Mouse (Mus musculus) 3T3-L1 (cell line): ENCODE measurements around the gene Ostf1.
A peak's percentile ranks its signal among the peaks of the same experiment; 100 is the strongest.

ENCODE experiments used
- DNase-seq: peaks from one replicate; pipeline ENCODE4 v3.0.0-alpha.2; 2015; ENCODE audit warnings: low read depth, low spot score

Ostf1 gene

DNA sequence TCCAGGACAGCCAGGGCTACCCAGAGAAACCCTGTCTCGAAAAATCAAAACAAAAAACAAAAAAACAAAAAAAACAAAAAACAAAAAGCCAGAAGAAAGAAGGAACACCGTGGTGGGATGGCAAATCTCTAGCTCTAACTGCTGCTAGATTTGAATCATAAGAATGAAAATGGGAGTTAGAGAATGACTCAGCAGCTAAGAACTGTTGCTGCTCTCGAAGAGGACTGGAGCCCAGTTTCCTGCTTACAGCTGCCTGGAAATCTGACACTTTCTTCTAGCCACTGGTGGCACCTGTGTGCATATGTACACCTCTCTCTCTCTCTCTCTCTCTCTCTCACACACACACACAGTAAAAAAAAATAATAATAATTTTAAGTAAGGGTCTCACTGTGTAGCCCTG is 14.8 kb upstream of the Ostf1 start:
- DNase-seq: peak; percentile 66

DNA sequence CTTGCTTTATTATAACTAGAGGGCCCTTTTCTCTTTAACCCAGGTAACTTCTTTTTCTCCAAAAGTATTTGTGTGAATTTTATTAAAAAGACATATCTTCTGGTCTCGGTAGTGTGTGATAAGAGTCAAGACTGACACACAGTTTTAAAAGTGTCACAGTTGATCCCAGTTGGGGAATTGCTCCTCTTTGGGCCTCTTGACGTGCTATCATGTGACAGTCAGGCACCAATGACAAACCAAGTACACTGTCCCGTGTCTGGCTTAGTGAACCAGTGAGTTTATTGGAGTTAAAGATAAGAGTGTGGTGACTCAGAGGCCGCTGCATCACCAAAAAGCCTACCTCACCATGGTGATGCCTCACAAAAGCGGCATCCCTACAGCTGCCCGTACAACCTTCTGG is 12.5 kb upstream of the Ostf1 start:
- no peak for DNase-seq

DNA sequence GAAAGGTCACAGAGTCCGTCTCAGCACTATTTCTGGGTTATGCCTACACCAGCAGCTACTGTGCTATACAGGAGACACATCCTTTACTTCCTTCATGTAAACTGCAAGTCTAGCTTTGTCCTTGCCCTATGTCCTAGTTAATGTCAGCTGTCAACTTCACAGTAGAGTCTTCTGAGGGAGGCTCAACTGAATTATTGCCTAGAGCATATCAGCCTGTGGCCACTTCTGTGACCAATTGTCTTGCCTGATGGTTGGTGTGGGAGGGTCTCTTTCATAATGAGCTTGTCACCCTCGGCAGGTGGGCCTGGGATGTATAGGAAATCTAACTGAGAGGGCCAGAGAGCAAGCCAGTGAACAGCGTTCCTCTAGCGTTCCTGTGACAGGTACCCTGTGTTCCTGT is 11.8 kb upstream of the Ostf1 start:
- no peak for DNase-seq

DNA sequence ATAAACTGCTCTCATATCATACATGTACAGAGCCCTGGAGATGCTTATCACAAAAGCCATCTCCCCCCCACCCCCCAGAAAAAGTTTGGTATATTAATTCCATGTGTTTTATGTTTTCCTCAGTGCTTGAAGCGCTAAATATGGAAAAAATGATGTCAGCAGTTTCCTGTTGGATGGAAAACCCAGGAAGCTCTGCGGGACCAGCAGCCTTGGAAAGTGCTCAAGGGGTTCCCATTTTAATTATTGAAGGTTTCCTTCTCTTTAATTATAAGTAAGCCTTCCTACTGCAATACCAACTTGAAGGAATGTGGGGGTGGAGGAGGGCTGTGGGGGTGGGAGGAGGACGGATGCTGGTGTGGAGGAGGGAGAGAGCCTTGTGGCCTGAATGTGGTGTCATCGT is 9.4 kb upstream of the Ostf1 start:
- no peak for DNase-seq

DNA sequence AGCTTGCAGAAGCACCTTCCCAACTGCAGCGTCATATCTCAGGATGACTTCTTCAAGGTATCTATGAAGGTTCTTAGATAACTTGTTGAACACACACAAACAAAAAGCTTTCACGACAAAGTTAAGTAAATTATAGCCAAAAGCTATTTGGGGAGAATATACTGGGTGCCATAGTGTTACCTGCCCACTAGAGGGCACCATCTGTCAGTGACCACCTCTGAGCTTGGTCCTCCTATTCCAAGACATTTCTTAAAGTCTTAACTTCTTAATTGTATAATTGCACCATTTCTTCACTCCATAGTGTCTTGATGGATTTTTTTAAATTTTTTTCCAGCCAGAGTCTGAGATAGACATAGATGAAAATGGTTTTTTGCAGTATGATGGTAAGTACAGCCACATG is 7.9 kb upstream of the Ostf1 start:
- DNase-seq: no peak

DNA sequence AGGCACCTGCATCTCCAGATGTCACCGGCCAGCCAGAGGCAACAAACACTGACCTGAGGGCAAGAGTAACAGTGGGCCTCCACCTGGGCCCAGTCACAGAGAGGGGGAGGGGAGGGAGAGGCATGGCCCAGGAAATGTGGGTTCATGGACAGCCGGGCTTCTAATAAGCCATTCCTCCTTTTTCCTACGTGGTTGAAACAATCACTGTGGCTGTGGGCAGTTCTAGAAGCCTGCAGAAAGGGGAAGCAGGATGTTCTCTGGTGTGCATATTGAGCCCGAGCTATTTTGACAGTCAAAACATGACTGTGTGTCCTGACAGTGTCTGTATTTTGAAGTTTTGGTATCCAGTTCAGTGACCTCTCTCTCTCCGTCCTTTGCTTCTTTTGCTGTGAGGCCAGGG is 7.3 kb upstream of the Ostf1 start:
- DNase-seq: no peak

DNA sequence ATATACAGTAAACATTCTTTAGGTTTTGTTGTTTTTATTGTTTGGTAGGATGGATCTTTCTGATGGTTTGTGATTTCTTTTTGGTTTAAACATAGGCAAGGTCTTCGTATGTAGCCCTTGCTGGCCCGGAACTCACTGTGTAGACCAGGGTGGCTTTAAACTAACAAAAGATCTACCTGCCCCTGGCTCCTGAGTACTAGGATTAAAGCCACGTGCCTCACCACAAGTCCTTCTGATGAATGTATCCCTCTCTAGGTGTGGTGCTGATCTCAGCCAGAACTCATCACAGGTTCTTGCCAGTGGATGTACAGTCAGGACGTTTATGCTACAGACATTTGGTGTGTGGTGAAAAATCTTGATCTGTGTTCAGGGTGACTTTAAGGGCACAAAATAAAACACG is 6.3 kb upstream of the Ostf1 start:
- DNase-seq: no peak

DNA sequence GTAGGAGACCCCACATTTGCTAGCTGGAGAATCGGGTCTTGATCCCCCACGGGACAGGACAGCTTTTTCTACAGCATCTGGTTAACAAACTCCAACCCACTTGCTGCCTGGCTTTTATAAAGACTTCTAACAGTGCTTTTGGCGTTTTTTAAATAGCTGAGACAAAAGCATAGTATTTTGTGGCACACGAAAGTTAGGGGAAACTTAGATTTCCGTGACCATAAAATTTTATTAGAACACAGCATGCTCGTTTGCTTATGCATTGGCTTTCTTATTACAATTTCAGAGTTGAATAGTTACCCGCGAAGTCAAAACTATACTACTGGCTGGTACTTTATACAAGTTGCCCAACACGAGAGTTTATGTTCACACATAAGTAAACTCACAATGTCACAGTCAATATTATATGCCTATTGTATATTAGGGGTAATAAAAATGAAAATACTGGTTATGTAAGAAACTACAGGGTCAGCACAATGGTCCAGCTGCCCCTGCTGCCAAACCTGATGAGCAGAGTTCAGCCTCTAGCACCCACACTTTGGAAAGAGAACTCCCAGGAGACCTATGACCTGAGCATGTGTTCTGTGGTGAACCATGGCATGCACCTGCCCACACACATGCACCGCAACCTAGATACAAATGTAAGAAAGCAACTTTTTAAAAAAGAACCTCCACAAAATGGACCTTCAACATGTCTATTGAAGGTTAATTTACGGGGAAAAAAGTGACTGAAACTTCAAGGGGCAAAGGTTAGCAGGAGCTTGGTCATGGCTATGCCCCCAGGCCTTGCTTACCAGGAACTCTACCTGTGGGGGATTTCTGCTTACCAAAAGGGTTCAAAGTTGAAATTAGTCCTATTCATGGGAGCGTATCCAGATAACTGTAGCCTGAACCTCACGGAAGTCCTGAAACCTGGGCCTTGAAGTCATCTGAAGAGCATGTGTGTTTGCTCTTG is 885 bp upstream of the Ostf1 start:
- no peak for DNase-seq

DNA sequence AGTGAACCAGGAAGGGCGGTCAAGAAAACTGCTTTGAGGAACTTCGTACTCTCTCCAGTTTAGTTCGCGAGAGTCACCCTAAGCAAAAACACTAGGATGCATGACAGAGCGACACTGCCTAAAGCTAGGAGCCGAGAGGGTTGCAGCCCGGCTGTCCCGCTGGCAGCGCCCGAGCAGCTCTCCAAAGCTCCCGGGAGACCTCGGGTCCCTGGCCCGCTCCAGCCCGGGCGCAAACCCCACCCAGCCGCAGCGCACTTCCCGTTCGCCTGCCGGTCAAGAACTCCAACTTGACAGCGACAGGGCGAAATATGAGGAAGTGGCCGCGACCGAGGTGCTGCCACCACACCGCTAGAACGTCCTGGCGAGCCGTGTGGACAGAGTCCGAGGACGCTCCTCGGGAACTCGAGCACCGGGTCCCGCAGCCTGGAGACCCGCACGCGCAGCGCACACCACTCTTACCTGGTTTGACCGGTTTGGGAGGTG is 421 bp downstream of the Ostf1 start:
- DNase-seq: peak; percentile 62

DNA sequence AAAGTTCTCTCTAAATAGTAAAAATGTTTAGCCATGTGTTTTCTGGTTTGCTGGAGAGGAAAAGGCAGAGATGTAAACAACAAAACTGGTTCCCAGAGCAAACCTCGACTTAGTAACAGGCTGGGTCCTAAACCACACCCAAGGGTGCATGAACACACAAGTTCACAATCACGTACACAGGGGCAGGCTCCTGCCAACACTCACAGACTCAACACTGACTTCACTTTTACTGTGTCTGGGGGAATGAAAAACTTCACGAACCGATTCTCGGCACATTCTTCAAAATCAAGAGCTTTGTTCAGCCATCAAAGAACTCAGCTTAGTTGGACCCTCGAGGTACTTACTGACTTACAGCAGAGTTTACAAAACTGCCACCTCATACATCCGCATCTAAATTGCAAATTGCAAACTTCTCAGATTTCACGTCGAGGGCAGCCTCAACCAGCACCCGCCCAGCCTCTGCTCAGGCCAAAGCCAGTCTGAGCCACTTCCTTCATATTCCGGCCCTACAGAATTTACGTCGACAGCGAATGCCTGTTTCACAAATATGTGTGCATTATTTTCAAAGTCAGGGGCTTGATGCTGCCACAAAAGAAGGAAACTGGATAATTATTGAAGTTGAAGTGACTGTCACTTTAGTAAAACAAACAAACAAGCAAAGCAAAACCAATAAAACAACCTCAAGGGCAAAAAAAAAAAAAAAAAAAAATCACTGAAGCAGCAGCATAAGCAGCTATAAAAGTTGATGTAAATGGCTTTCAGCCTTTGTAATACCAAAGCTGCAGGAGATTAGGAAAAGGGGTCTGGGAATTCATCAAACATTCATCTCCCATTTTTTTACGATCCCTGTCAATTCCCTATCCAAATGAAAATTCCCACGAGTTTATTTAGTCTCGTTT is 1.2 kb downstream of the Ostf1 start:
- DNase-seq: peak; percentile 89

DNA sequence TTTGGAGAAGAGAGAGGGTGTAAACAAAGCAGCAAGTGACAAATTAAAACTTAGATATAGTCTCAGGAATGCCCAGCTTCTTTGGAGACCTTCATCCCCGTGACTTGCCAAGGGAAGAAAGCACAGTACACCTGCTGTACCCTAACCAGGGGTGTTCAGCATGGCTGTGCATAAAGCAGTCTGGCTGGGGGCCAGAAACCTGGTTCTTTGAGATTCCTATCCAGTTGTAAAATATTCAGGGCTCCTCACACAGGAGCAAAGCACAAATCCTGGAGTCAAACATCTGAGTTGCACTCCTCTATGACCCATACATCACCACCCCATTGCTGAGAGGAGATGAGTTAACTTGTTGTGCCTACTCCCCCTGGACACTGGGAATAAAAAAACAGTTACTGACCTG is 2.0 kb downstream of the Ostf1 start:
- peak; percentile 49 for DNase-seq

DNA sequence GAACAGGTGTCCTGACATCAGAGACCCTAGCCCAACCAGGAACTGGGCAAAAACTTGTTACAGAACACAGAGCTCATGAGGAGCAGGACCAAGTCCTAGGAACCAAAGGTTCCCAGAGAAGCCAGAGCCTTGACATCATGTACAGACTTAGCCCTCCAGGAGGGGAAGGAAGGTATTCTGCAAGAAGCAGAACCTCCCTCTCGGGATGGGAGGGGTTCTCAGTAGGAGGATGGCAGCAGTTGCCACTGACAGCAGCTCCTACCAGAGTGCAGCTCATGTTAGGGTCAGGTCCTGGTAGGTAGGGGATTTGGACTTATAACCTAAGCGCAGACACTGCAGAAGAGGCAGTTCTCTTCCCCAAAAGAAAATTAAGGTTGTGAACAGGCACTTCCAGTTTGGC is 7.7 kb downstream of the Ostf1 start:
- no peak for DNase-seq

DNA sequence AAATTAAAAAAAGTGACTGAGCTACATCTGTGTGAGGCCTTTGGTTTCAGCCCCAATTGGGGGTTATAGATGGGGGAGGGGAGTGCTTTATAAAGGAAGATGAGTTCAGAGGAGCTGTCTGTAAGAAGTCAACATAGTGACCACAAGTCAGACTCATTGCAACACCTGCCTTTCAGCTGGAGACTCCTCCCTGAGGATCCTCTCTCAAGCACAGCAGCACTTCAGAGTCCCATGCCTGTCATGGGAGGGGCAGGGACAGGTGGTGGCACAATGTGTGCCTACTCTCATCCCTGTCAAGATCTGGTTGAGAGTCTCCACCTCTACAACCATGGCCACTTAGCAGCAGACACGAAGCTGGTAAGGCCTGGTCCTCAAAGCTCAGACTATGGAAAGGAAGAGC is 11.9 kb downstream of the Ostf1 start:
- DNase-seq: no peak

DNA sequence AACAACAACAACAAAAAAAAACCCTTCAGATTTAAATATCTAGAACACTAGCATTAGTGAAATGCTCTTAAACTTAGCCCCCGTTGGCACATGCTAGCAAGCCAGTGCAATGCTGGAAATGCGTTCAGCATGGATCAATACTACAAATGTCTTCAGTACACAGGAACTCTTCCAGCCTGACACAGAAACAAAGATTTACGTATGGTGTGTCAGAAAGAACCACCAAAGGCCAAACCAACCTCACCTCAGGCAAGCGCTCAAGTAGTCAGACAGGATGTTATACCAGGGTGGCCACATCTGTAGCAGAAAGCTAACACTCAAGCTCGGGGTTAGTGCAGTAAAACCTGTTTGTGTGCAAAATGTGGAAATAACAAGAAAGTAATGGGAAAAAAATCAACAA is 12.6 kb downstream of the Ostf1 start:
- DNase-seq: peak; percentile 49

DNA sequence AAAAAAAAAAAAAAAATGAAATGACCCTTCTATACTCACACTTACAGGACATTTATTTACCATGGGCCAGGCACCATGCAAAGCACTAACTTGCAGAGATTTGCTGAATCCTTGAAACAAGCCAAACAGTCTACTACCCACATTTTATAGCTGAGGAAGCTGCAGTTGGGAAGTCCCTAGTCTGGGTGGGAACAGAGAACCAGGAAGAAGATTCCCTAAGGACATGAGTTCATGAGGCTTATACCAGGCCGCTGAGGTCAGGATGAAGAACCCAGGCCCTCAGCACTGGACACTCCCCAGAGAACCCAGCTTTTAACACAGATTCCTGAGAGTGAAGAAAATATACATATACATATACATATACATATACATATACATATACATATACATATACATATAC is 14.1 kb downstream of the Ostf1 start:
- no peak for DNase-seq

DNA sequence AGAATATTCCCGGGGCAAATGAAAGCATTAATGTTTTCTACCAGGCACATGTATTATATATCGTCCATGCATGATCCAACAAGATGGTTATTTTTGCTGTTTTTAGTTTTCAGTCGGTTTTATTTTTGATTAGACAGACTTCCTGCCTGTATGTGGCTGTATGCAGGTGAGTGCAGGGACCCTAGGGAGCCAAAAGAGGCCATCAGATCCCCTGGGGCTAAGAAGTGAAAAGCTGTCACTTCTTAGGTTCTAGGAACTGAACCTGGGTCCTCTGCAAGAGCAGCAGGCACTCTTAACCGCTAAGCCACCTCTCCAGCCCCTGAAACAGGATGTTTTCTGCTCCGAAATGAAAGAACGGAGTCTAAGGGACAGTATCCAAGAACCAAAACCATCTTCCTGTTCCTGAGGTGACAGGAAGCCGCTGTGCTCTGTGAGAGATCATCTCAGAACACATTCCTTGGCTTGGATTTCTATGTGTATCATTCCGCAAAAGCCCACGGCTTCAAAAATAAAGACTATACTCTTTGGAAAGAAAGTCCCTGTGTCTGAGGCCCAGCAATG is 15.9 kb downstream of the Ostf1 start:
- DNase-seq: no peak

DNA sequence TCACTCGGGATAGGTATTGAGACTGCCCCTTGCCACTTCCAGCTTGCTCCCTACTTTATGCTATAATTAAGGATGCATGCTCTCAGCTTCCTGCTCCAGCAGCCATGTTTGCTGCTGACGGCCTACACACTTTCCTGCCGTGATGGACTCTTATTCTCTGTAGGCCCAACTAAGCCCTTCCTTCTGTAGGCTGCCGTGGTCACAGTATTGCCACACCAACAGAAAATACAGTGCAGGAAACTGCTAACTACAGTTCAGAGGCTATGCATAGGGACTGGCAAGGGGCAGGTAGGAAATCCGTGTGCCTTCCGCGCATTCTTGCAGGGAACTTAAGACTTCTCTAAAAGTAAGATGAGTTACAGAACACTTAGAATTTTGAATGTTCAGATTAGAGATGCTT is 17.3 kb downstream of the Ostf1 start:
- no peak for DNase-seq

DNA sequence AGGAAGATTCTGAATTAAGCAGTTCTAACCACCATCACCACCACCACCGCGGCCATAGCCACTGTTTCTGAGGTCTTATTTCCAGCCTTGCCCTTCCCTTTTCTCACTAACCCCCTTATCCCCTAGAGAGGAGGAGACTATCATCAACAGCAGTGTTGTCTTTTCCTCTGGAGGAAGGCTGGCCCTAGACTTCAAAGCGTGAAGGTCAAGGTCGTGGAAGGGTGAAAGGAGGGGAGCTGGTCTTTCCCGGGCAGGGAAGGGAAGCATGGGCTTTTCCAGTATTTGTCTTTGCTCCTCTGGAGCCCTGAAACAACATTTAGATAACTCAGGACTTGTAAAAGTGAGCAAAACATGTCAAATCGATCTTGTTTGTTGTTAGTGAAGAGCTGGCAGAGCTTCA is 22.6 kb downstream of the Ostf1 start:
- no peak for DNase-seq

DNA sequence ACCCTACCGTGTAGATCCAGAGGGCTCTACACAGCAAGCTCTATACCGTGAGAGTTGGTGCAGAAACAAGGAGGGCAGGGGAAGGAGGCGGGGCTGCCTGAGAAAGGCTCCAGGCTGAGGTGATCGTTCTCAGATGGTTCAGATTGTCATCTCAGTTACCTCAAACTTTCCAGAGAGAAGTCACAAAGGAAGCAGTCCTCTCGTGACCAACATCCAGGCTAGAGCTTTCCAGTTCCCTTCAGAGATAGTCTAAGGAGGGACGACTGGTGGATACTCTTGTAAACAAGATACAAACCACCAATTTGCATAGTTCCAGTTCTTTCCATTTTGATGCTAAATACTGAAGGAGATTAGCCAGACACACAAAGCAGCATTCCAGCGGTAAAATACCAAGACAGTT is 23.7 kb downstream of the Ostf1 start:
- no peak for DNase-seq

DNA sequence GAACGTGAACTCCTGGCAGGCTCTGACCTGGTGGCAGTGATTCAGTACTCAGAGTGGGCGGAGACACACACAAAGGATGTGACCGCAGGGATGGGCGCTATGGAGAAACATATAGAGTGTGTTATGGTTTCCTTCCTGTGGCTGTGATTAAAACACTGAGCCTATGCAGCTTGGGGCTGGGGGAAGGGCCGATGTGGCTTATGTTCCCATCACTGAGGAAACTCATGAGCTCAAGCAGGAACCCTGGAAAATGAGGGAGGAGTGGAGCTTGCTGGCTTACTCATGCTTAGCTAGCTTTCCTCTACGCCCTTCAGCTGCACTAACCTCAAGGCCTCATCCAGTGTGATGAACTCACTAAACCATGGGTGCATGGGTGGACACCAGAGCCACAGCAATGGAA is 28.6 kb downstream of the Ostf1 start:
- no peak for DNase-seq

DNA sequence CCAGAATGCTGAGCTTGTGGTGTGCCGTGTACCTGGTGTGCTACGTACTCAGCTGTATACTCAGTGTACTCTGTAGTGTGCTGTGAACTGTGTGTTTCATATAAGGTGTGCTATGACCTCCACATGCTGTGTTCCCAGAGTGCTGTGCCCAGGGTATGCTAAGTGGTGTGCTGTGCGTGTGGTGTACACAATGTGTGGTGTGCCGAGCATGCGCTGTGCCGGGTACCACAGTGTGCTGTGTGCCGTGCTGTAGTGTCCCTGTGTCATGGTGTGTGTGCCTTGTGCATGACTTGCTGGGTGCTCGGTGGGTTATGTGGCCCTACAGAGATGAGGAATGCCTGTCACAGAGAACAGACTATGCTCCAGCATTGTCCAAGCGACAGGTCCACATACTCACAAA is 31.0 kb downstream of the Ostf1 start:
- DNase-seq: no peak

DNA sequence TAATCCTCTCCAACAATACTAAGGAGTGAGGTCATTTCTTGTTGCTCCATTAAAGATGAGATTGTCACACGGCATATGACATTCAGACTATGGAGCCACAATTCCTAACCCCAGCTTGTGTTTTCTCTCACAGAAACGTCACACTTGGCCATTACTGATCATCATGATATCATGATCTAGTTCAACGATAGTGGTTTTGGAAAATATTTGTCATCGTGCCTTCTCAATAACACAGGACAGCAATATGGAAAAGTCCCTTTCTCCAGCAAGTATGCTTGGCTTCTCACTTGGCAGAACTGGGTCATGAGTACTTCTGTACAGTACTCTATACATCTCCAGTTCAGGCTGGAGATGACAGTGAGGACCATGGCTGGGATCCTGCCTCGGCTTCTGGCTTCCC is 32.0 kb downstream of the Ostf1 start:
- no peak for DNase-seq
